Mouse (Mus musculus): Measurements from ENCODE around the gene Arhgap35.

DNA sequence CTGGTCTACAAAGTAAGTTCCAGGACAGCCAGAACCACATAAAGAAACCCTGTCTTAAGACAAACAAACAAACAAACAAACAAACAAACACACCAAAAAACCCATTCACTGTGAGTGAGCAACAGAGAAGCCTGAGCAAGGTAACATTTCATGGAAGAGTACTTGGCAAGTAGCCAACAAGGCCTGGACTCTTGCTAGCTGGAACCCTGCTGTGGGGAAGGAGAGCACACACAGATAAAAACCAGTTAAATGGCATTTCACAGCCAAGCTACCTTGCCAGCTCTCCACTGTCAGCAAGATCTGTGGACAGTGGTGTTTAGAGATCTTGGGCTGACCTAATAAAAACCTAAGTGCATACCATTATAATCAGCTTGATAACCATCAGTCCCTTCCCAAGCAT, 30.4 kb downstream of the Arhgap35 start:
- TF ChIP-seq CTCF (IDR thresholded peaks at IDR 0.05; ENCODE audit: borderline replicate concordance, insufficient read depth, low read length) (no peak), POLR2A (IDR thresholded peaks at IDR 0.05; ENCODE audit: low read depth, low read length) (no peak)

All from embryonic fibroblast, embryonic 13.5 days (primary cell).